Mouse (Mus musculus) MEL (cell line): ENCODE results near the gene Ak3. TPM values are rescaled to one million over a fixed set of nuclear protein-coding genes. Genes with fewer than 3 reads are reported as not detected.

Source experiments
- DNase-seq: peaks from one replicate; pipeline ENCODE4 v3.0.0; 2011; ENCODE audit warnings: low read depth, low spot score
- H3K27ac ChIP-seq: 2 replicates; pipeline ENCODE4 v1.5.1; 2012; ENCODE audit warnings: low read depth, mild to moderate bottlenecking, control low read depth, low read length, moderate library complexity; ENCODE audit not compliant: control insufficient read depth
- H3K27me3 ChIP-seq, 2 experiments: fragments of 150-350 bp in 1 of 2; sonication (generic) in 1 of 2; 2 replicates each; pipeline ENCODE4 v1.6.1; 2012; ENCODE audit warnings: low read length in 2 of 2, mild to moderate bottlenecking in 2 of 2, improper control_type of control experiment in 1 of 2, moderate library complexity in 1 of 2; ENCODE audit not compliant: insufficient read depth in 2 of 2, control insufficient read depth in 1 of 2
- H3K36me3 ChIP-seq, 2 experiments: 2 replicates each; pipeline ENCODE4 v1.6.1; 2012 to 2014; ENCODE audit warnings: low read length in 2 of 2, improper control_type of control experiment in 1 of 2, inconsistent platforms in 1 of 2, mild to moderate bottlenecking in 1 of 2; ENCODE audit not compliant: insufficient read depth in 2 of 2, control insufficient read depth in 1 of 2
- H3K4me1 ChIP-seq, 2 experiments: fragments of 150-350 bp in 1 of 2; sonication (generic) in 1 of 2; 2 replicates each; pipeline ENCODE4 v1.6.1; 2012; ENCODE audit warnings: low read length in 2 of 2, improper control_type of control experiment in 1 of 2, mild to moderate bottlenecking in 1 of 2; ENCODE audit not compliant: insufficient read depth in 2 of 2, control insufficient read depth in 1 of 2
- H3K4me3 ChIP-seq, 2 experiments: fragments of 150-350 bp in 1 of 2; sonication (generic) in 1 of 2; 2 replicates each; pipeline ENCODE4 v1.5.1; 2012; ENCODE audit warnings: low read depth in 2 of 2, low read length in 2 of 2, mild to moderate bottlenecking in 2 of 2, moderate library complexity in 2 of 2, control low read depth in 1 of 2, improper control_type of control experiment in 1 of 2; ENCODE audit not compliant: control insufficient read depth in 1 of 2, insufficient read depth in 1 of 2
- H3K79me2 ChIP-seq: 2 replicates; pipeline ENCODE4 v1.6.1; 2012; ENCODE audit warnings: mild to moderate bottlenecking, low read length, moderate library complexity; ENCODE audit not compliant: control insufficient read depth, poor library complexity, insufficient read depth
- H3K9ac ChIP-seq: 2 replicates; pipeline ENCODE4 v1.6.1; 2012; ENCODE audit warnings: low read depth, mild to moderate bottlenecking, control low read depth, low read length, moderate library complexity; ENCODE audit not compliant: control insufficient read depth, poor library complexity, severe bottlenecking
- H3K9me3 ChIP-seq: fragments of 150-350 bp; sonication (generic); replicated peaks from 2 replicates; pipeline ENCODE4 v1.6.1; 2012; ENCODE audit warnings: mild to moderate bottlenecking, low read length, improper control_type of control experiment, moderate library complexity; ENCODE audit not compliant: insufficient read depth
- CHD1 ChIP-seq: IDR thresholded peaks from 2 replicates; pipeline ENCODE4 v1.6.1; 2012; ENCODE audit warnings: low read depth, mild to moderate bottlenecking, inconsistent platforms, low read length, improper control_type of control experiment
- CHD2 ChIP-seq: IDR thresholded peaks from 2 replicates; pipeline ENCODE4 v1.6.1; 2011; ENCODE audit warnings: low read length, improper control_type of control experiment
- CTCF ChIP-seq, 3 experiments: IDR thresholded peaks in 2 of 3; conservative IDR thresholded peaks in 1 of 3; 2 replicates each; pipeline ENCODE4 v1.5.1; 2011 to 2012; ENCODE audit warnings: low read length in 3 of 3, low read depth in 2 of 3, mild to moderate bottlenecking in 2 of 3, improper control_type of control experiment in 1 of 3, inconsistent platforms in 1 of 3, mixed read lengths in 1 of 3, moderate library complexity in 1 of 3; ENCODE audit not compliant: control insufficient read depth in 1 of 3, insufficient read depth in 1 of 3, poor library complexity in 1 of 3, severe bottlenecking in 1 of 3
- EP300 ChIP-seq, 2 experiments: IDR thresholded peaks; 2 replicates each; pipeline ENCODE4 v1.6.1; 2011; ENCODE audit warnings: improper control_type of control experiment in 2 of 2, low read length in 2 of 2, low read depth in 1 of 2, mild to moderate bottlenecking in 1 of 2
- ETS1 ChIP-seq: IDR thresholded peaks from 2 replicates; pipeline ENCODE4 v1.6.1; 2012; ENCODE audit warnings: low read depth, mild to moderate bottlenecking, inconsistent platforms, low read length, improper control_type of control experiment, moderate library complexity
- GABPA ChIP-seq: IDR thresholded peaks from 2 replicates; pipeline ENCODE4 v1.6.1; 2012; ENCODE audit warnings: low read depth, mild to moderate bottlenecking, inconsistent platforms, low read length, improper control_type of control experiment, moderate library complexity
- GATA1 ChIP-seq: IDR thresholded peaks from 2 replicates; pipeline ENCODE4 v1.6.1; 2011; ENCODE audit warnings: low read depth, low read length, improper control_type of control experiment
- HCFC1 ChIP-seq: IDR thresholded peaks from 2 replicates; pipeline ENCODE4 v1.6.1; 2012; ENCODE audit warnings: low read depth, mild to moderate bottlenecking, inconsistent platforms, low read length, improper control_type of control experiment, moderate library complexity
- JUND ChIP-seq: IDR thresholded peaks from 2 replicates; pipeline ENCODE4 v1.6.1; 2011; ENCODE audit warnings: low read depth, mild to moderate bottlenecking, improper control_type of control experiment, low read length
- MAX ChIP-seq: IDR thresholded peaks from 2 replicates; pipeline ENCODE4 v1.6.1; 2011; ENCODE audit warnings: low read length, improper control_type of control experiment
- MEF2A ChIP-seq: IDR thresholded peaks from 2 replicates; pipeline ENCODE4 v1.6.1; 2014; ENCODE audit warnings: low read depth, mild to moderate bottlenecking, inconsistent platforms, low read length, improper control_type of control experiment; ENCODE audit not compliant: poor library complexity, insufficient replicate concordance, severe bottlenecking; ENCODE audit errors: extremely low read depth
- MXI1 ChIP-seq: IDR thresholded peaks from 2 replicates; pipeline ENCODE4 v1.6.1; 2011; ENCODE audit warnings: mild to moderate bottlenecking, low read depth, low read length, improper control_type of control experiment
- MYB ChIP-seq: IDR thresholded peaks from 2 replicates; pipeline ENCODE4 v1.6.1; 2011; ENCODE audit warnings: mild to moderate bottlenecking, low read depth, low read length, improper control_type of control experiment
- NELFE ChIP-seq: IDR thresholded peaks from 2 replicates; pipeline ENCODE4 v1.6.1; 2011; ENCODE audit warnings: low read depth, low read length, improper control_type of control experiment
- POLR2AphosphoS5 ChIP-seq: IDR thresholded peaks from 2 replicates; pipeline ENCODE4 v1.6.1; 2012; ENCODE audit warnings: low read depth, borderline replicate concordance, mild to moderate bottlenecking, inconsistent platforms, low read length, moderate library complexity, mixed read lengths
- RAD21 ChIP-seq: IDR thresholded peaks from 2 replicates; pipeline ENCODE4 v1.6.1; 2011; ENCODE audit warnings: mild to moderate bottlenecking, low read depth, low read length, improper control_type of control experiment
- RCOR1 ChIP-seq: IDR thresholded peaks from 2 replicates; pipeline ENCODE4 v1.6.1; 2012; ENCODE audit warnings: low read depth, mild to moderate bottlenecking, inconsistent platforms, low read length, improper control_type of control experiment
- TBP ChIP-seq: IDR thresholded peaks from 2 replicates; pipeline ENCODE4 v1.8.0; 2011; ENCODE audit warnings: low read depth, low read length, improper control_type of control experiment
- TCF12 ChIP-seq: IDR thresholded peaks from 2 replicates; pipeline ENCODE4 v1.6.1; 2014; ENCODE audit warnings: low read depth, mild to moderate bottlenecking, inconsistent platforms, low read length, improper control_type of control experiment, moderate library complexity
- USF1 ChIP-seq: IDR thresholded peaks from 2 replicates; pipeline ENCODE4 v1.6.1; 2014; ENCODE audit warnings: low read depth, mild to moderate bottlenecking, inconsistent platforms, low read length, improper control_type of control experiment, moderate library complexity
- USF2 ChIP-seq, 2 experiments: IDR thresholded peaks; 2 replicates each; pipeline ENCODE4 v1.6.1; 2011 to 2012; ENCODE audit warnings: improper control_type of control experiment in 2 of 2, low read length in 2 of 2, borderline replicate concordance in 1 of 2, inconsistent platforms in 1 of 2, low read depth in 1 of 2, mild to moderate bottlenecking in 1 of 2; ENCODE audit not compliant: insufficient read depth in 1 of 2
- polyA plus RNA-seq, 2 experiments: library from polyadenylated mRNA; stranded (reverse) in 1 of 2; unstranded in 1 of 2; fragments of >175 nt in 1 of 2; fragments of >200 nt in 1 of 2; gene quantifications; 2 replicates each; pipeline versions ENCODE4 v1.2.1 to v1.2.4; 2012; ENCODE audit warnings: low replicate concordance in 2 of 2, low read depth in 1 of 2; ENCODE audit not compliant: insufficient read length in 2 of 2, insufficient read depth in 1 of 2, missing spikeins in 1 of 2
- total RNA-seq: library from RNA; depleted of rRNA; stranded (reverse); fragments of 300-350 nt; gene quantifications from 2 replicates; pipeline ENCODE4 v1.2.3, GENCODE M21; 2012

Ak3 gene
- total and polyA plus RNA-seq, 3 experiments: 47.3 to 86.3 (median 50.0) TPM

GRCm38 (mm10) chr19:29054594-29054993 is 6.8 kb upstream of the Ak3 start:
- Histone ChIP-seq H3K27me3 (no peaks in the 10 kb centered on the region), H3K4me3 (no peak overlapping the region), H3K79me2 (no peaks in the 10 kb centered on the region), H3K4me1 (peaks cover 0 to 7% of the 10 kb centered on the region in 2 experiments; a peak in 2 of 4 replicates), H3K27ac (no peak overlapping the region), H3K36me3 (peaks cover 0 to 5% of the 10 kb centered on the region in 2 experiments; a peak in 2 of 4 replicates), H3K9me3 (no peaks in the 10 kb centered on the region), H3K9ac (no peak overlapping the region)
- TF ChIP-seq MXI1: no peak
- no peak for TF ChIP-seq GATA1
- no peak for TF ChIP-seq TBP
- no peak for TF ChIP-seq GABPA
- TF ChIP-seq RAD21: no peak
- no peak for TF ChIP-seq USF2 (IDR thresholded peaks at IDR 0.05; ENCODE audit: borderline replicate concordance in 1 of 2, insufficient read depth in 1 of 2, low read depth in 1 of 2, low read length in 2 of 2)
- no peak for TF ChIP-seq POLR2AphosphoS5
- TF ChIP-seq USF1: no peak
- TF ChIP-seq MEF2A: no peak
- TF ChIP-seq EP300 (IDR thresholded peaks at IDR 0.05; ENCODE audit: low read depth in 1 of 2, low read length in 2 of 2): no peak
- no peak for TF ChIP-seq JUND
- DNase-seq: no peak

DNA sequence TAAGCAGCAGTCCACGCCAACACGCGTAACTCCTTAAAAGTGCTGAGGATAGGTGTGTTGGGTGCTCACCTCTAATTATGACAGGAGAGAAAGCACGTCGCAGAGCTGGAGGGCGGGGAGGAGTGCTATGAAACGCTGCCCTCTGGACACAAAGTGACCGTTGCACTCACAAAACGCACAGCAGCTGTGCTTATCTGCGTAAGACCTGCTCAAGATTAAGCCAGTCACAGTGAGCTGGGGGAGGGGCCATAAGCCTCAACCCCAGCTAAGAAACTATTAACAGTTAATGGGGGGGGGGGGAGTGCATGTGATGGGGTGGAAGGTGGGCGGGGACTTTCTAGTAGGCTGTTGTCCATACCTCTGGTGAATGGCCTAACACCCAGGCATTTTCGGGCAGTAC is 5.0 kb upstream of the Ak3 start:
- H3K9me3 ChIP-seq: no peaks in the 10 kb centered on the region
- no peak for TF ChIP-seq ETS1
- TF ChIP-seq HCFC1: no peak
- no peak for TF ChIP-seq GATA1
- TF ChIP-seq TBP: no peak
- TF ChIP-seq USF1: no peak
- no peak for TF ChIP-seq CHD1
- no peak for TF ChIP-seq NELFE
- TF ChIP-seq CHD2: no peak
- TF ChIP-seq MXI1: no peak
- TF ChIP-seq TCF12: no peak
- TF ChIP-seq CTCF (IDR thresholded peaks at IDR 0.05 in 2 of 3, conservative IDR thresholded peaks at IDR 0.05 in 1 of 3; ENCODE audit: control insufficient read depth in 1 of 3, insufficient read depth in 1 of 3, low read depth in 2 of 3, low read length in 3 of 3, poor library complexity in 1 of 3, severe bottlenecking in 1 of 3): no peak
- TF ChIP-seq MYB: no peak
- TF ChIP-seq MAX: no peak
- TF ChIP-seq RCOR1: no peak
- TF ChIP-seq, all 39 proteins: peak for 0
- no peaks in the 10 kb centered on the region for H3K27me3 ChIP-seq
- peaks cover 2 to 6% of the 10 kb centered on the region in 2 experiments; a peak in 3 of 4 replicates for H3K4me1 ChIP-seq
- peaks cover 5% of the 10 kb centered on the region; the same call in 1 of the 2 replicates for H3K79me2 ChIP-seq
- no peak for DNase-seq
- H3K9ac ChIP-seq: no peak overlapping the region
- H3K27ac ChIP-seq: no peak overlapping the region
- 0 out of 4 replicates have a peak, but pooled peaks cover 0 to 2% of the 10 kb centered on the region in 2 experiments for H3K36me3 ChIP-seq
- no peak overlapping the region for H3K4me3 ChIP-seq
